Mouse (Mus musculus): ENCODE data around the gene Olfr718-ps1. TPM values are rescaled to one million over a fixed set of nuclear protein-coding genes. Genes with fewer than 3 reads are reported as not detected.

Olfr718-ps1 gene
- total RNA-seq, 2 experiments from 2014 or later: 0.06 to 0.18 TPM

DNA sequence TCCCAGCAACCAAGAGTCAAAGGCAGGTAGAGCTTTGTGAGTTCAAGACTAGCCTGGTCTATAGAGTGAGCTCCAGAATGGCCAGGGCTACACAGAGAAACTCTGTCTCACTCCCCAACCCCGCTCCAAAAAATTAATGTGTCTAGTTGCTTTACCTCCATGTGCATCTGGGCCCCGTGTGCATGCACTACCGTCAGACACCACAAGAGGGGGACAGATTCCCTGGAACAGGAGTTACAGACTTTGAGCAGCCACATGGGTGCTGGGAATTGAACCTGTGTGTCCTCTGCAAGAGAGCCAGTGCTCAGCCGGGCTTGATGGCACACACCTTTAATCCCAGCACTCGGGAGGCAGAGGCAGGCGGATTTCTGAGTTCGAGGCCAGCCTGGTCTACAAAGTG lies 17.0 kb downstream of the Olfr718-ps1 start:
- intact Hi-C loops (cut with DNase I): no loop called here
- DNase-seq: no peak

DNA sequence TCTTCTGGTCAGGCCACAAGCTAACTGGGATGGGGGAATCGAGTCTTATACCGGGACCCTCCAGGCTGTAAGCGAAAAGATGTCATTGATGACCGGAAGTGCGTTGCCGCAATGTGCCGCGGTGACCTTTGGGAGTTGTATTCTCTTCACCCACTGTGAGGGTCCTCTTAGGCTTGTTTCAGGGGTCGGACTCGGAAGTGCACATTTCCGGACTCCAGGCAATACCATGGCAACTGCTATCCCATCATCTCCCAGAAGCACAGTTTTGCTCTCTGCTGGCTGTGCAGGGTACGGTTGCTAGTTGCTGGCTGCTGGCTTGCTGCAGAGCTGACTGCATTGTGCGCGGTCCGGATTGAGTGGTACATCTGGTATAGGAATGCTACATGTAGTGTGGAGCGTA lies 18.3 kb downstream of the Olfr718-ps1 start:
- intact Hi-C loops (cut with DNase I): no loop called here
- no peak for DNase-seq

DNA sequence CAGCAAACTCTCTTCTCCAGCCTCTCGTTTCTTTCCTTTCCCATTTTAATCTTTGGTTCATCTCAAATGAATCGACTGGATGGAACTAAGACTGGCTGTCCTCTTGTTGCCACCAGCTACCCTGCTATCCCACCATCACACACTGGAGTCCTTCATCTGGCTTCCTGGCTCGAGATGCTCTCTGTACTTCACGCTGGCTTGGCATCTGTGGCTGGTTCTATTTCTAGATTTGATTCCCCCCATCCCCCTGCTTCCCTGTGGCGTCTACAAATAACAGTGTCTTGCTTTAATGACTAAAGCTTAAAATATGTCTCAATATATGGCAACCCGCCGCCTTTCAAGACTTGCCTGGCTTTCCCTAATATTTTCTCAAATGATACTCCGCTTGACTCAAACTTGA lies 19.5 kb downstream of the Olfr718-ps1 start:
- intact Hi-C loops (cut with DNase I): no loop called here
- DNase-seq: peak; percentile 66

DNA sequence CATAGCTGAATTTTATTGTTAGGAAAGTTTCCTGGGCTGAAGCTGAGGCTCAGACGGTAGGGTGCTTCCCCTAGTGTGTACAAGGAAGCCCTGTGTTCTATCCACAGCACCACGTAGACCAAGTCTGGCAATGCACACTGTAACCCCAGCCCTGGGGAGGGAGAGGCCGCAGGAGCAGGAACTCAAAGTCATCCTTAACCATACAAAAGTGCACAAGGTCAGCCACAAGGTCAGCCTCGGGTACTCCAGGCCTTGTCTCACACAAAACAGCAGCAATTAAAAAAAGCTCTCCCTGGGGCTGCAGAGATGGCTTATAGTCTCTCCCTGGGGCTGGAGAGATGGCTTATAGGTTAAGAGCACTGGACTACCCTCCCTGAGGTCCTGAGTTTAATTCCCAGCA lies 20.5 kb downstream of the Olfr718-ps1 start:
- intact Hi-C loops (cut with DNase I): no loop called here
- DNase-seq: no peak

DNA sequence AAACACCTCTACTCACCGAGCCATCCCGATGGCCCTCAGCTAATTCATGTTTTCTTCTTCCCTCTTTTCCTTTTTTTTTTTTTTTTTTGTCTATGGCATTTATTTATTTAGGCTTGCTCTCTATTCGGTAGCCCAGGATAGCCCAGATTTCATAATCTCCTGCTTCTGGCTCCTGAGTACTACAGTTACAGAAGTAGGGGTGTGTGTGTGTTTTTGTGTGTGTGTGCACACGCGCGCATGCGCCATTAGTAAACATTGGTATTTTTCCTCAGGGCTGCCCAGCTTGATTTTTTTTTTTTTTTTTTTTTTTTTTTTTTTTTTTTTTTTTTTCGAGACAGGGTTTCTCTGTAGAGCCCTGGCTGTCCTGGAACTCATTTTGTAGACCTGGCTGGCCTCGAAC lies 21.3 kb downstream of the Olfr718-ps1 start:
- intact Hi-C loops (cut with DNase I): no loop called here
- DNase-seq: no peak

DNA sequence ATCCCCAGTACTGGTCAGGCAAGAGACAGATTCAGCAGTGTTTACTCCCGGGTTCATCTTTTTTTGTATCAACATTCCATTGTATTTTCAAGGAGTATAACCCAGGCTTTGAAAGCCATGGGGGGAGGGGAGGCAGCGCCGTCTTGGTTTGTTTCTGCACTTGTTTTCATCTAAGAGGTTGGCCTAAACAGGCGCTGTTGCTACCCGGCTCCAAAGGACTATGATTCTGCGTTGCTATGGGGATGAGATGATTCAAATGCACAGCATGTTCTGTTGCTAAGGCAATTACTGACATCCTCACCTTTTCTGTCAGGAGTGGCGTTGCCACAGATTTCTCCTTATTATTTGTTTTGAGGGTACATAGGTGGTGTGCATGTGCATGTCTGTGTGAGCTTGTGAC lies 21.8 kb downstream of the Olfr718-ps1 start:
- intact Hi-C loops (cut with DNase I): no loop called here
- no peak for DNase-seq

DNA sequence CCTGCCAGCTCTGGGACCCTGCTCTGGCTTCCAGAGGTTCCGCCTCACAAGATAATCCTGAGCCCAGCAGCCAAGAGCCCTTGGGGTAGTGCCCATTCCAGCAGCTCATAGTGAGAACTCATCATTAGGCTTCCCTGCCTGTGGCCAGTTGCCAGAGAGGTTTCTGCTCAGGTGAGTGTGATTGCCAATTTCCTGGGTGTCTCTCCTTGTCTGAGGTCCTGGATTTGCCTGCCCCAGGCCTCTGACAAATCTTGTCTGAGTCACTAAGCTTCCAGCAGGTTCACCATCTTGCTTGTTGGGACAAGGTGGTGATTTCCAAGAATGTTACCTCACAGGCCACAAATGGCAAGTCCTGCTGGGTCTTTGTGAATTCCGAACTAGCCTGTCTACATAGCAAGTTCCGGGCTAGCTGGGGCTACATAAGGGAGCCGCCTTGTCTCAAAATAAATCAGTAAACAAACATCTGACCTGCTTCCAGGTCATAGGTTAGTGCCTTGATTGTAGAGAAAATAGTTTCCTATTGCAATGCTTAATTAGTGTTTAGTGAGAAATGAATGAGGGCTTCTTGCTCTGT lies 22.5 kb downstream of the Olfr718-ps1 start:
- intact Hi-C loops (cut with DNase I): no loop called here
- no peak for DNase-seq

DNA sequence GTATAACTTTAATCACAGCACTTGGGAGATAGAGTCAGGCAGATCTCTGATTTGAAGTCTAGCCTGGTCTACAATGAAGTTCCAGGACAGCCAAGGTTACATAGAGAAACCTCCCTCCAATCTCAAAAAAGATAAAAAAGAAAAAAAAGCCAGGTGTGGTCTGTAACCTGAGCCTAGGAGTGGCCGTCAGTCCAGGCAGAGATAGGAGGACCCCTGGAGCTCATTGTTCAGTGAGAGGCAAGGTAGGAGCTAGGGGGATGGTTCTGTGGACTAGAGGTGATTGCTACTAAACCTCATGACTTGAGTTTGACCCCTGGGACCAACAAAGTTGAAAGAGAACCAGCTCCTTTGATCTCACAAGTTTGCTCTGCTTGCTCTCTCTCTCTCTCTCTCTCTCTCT lies 24.7 kb downstream of the Olfr718-ps1 start:
- intact Hi-C loops (cut with DNase I): no loop called here
- no peak for DNase-seq

DNA sequence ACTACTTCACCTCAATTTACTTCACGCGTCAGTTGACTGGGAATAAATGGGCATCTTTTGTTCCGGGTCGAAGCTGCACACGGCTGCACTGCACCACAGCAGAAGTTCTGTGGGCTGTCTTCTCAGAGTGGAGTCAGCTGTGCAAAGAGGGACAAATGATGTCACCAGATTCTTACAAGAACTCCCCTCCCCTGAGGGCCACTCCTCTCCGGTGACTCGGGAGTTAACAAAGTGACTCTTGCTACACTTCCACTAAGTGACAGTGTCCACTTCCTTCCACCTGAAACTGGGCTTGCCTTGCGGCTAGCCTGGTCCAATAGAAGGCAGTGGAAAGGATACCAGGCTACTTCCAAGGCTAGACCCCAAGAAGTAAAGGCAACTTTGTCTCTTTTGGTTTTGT lies 25.3 kb downstream of the Olfr718-ps1 start:
- intact Hi-C loops (cut with DNase I): no loop called here
- no peak for DNase-seq

DNA sequence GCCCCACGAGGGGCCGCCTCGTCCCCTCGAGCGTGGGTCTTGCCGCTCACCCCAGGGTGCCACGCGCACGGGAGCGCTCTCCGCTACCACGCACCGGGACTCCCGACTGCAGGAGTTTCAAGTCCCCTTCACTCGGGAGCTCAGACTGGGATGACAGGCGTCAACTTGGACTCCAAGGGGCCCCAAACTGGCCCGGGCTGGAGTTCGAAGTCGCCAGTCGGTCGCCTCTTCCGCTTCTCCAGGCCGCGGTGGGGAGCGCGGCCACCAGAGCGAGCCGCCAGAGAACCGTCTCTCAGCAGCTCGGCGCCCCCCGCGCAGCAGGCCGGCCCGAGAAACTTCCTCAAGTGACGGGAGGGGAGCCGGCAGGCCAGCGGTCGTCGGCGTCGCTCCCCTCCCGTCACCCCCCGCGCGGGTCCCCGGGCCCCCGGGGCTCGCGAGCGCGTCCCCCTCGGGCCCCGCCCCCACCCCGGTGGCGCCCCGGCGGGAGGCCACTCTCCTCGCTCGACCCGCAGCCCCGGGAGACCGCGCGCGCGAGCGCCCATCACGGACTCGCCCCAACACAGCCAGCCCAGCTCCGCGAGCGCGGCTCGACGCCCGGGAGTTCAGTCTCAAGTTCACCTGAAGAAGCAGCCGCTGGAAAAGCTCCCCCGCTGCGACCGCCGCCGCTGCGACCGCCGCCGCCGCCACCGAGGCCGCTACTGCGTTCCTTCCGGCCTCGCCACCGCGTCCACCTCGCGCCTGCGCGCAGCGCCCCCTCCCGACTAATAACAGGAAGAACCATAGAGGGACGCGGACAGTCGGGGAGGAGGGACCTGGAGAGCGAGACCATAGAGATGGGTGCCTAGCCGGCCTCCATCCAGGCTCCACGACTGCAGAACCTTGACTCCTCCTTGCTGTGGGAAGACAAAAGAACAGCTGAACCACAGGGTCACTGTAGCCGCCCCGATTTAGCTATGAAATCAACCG lies 34.8 kb downstream of the Olfr718-ps1 start, which contains the start of gene Rnf216:
Rnf216 (minus strand) TSS at position 714 of the 966 bp plus-strand sequence.
- intact Hi-C loops (cut with DNase I): no loop called here
- DNase-seq: peak; percentile 94

DNA sequence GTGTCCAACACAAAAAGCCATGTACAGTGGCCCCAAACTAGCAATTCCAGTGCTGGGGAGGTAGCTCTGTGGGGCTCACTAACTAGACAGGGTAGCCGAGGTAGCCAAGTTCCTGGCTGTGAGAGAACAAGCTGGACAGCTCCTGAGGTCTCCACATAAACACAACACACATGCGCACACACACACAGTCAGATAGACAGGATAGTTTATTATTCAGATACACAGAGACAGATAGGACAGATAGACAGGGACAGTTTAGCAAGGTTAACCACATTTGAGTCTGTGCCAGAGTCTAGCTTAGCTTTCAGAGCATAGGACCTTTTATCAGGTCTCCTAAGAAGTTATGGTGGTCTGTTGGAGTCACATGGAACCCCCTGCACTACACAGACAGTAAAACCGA lies 40.5 kb downstream of the Olfr718-ps1 start:
- intact Hi-C loops (cut with DNase I): no loop called here
- DNase-seq: no peak

DNA sequence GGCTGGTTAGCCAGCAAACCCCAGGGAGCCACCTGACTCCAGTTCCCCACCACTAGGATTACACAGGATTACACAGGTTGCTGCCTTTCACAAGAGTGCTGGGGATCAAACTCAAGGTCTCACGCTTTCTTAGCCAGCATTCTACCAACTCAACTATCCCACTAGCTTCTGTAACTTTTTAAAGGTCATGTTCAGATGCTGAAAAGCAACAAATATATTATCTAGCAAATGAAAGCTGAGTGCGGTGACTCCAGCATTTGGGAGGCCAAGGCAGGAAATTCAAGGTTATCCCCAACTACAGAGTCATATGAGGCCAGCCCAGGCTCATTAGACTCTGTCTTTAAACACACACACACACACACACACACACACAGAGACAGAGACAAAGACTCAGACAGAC lies 44.1 kb downstream of the Olfr718-ps1 start:
- DNase-seq: no peak
- intact Hi-C loops (cut with DNase I): no loop called here

DNA sequence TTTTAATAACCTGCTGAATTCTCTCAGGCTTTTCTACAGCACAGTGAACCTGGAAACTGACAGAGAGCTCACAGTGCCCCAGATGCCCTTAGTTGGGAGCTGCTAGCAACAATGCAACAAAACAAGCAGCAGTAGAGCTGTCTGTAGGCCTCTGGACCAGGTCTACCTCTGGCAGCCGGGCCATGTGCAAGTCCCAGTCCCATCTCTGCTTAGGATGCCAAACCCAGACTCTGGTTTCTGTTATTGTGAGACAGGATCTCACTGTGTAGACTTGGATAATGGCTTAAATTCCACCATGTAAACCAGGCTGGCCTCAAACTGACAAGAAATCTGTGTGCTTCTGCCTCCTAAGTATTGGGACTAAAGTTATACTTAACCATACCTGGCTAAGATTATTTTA lies 45.8 kb downstream of the Olfr718-ps1 start:
- intact Hi-C loops (cut with DNase I): no loop called here
- no peak for DNase-seq

DNA sequence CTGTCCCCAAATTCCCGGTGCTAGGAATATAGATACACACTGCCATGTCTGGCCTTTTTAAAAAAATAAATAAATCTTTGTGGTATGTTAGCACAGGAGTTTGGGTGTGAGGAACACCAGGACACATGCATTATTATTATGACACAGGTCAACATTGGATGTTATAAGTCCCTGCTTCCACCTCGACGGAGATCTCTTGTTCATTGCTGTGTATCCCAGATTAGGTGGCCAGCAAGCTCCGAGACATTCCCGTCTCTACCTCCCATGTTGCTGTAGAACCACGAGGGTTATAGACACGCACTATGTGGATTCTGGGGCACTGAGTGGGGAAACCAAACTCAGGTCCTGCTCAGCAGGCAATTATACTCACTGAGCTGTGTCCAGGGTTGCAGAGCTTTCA lies 52.1 kb downstream of the Olfr718-ps1 start:
- intact Hi-C loops (cut with DNase I): no loop called here
- DNase-seq: no peak

DNA sequence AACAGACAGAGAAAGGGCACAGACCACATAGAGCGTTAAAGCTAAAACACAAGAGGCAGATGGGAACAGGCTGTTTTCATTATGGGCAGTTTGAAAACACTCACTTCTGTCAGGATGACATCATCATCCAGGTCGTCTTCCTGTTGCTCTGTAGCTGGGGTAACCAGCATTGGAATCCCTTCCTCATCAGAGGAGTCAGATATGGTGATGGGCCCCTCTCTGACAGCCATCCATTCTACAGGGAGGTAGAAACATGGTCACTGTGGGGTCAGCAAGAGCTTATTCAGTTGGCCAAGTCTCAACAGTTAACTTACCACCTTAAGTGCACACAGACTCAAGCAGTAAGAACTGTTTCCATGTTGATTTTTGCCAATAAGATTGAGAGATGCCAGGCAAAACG lies 54.5 kb downstream of the Olfr718-ps1 start:
- DNase-seq: no peak
- intact Hi-C loops (cut with DNase I): no loop called here

DNA sequence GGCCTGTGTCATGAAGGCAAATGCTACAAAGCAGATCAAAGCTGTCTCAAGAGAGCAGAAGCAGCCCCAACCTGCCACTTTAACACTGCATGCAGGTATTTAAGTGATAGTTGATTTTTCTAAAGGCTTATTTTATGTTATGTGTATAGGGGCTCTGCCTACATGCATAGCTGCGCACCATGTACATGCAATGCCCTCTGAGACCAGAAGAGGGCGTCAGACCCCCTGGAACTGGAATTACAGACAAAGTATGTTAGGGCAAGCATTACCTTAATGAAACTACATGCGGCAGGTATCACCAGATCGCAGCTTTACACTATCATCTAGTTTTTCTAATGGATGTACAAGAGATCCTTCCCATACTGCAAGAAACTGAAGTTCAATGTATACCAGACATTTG lies 62.5 kb downstream of the Olfr718-ps1 start:
- peak; percentile 33 for DNase-seq
- intact Hi-C loops (cut with DNase I): no loop called here

Small RNA genes lying within 50 kb of the gene (microRNA-seq; reads per million reads assigned to microRNA genes)
- not detected for gene Gm44405

Other genes with a start within 250 kb of the Olfr718-ps1 start
- 1,000 to 10,000 TPM; 5,289 to 5,459 TPM for gene Actb, start 240.8 kb downstream of the Olfr718-ps1 start, total RNA-seq (2021)
- gene Fscn1, start 187.2 kb downstream of the Olfr718-ps1 start, total RNA-seq (2021): 100 to 1,000 TPM; 530 to 553 TPM
- gene Rnf216, start 34.6 kb downstream of the Olfr718-ps1 start, total RNA-seq (2021): 10 to 100 TPM; 41.9 to 42.5 TPM
- 10 to 100 TPM; 19.6 to 25.5 TPM for gene Rbak, start 33.2 kb upstream of the Olfr718-ps1 start, total RNA-seq (2021)
- under 1 TPM in 1 of 2 experiments, not detected in 1; 0.18 TPM for gene Spdye4b, start 33.4 kb upstream of the Olfr718-ps1 start, total RNA-seq (2021)
- gene Spdye4a, start 79.3 kb upstream of the Olfr718-ps1 start, total RNA-seq (2021): not detected
- gene Zfp12, start 87.6 kb upstream of the Olfr718-ps1 start, total RNA-seq (2021): 10 to 100 TPM; 24.9 to 29.5 TPM
- 10 to 100 TPM; 29.5 to 30.2 TPM for gene Zfp316, start 122.4 kb upstream of the Olfr718-ps1 start, total RNA-seq (2021)
- 10 to 100 TPM in 1 of 2 experiments, 1 to 10 TPM in 1; 8.5 to 10.1 TPM for gene Zfp853, start 146.0 kb upstream of the Olfr718-ps1 start, total RNA-seq (2021)
- gene E130309D02Rik, start 167.8 kb upstream of the Olfr718-ps1 start, total RNA-seq (2021): 10 to 100 TPM; 26.0 to 29.9 TPM
- gene Zdhhc4, start 181.7 kb upstream of the Olfr718-ps1 start, total RNA-seq (2021): 10 to 100 TPM; 37.9 to 44.8 TPM
- 1 to 10 TPM; 3.7 to 4.1 TPM for gene Grid2ip, start 209.8 kb upstream of the Olfr718-ps1 start, total RNA-seq (2021)

All from left cerebral cortex, postnatal 4 days (tissue).